Mouse (Mus musculus): Measurements from ENCODE around the gene Dync1i2. TPM values are rescaled to one million over a fixed set of nuclear protein-coding genes. Genes with fewer than 3 reads are reported as not detected.

Dync1i2 gene
- polyA plus RNA-seq, 1 experiment from 2014 or later = 161 TPM

DNA sequence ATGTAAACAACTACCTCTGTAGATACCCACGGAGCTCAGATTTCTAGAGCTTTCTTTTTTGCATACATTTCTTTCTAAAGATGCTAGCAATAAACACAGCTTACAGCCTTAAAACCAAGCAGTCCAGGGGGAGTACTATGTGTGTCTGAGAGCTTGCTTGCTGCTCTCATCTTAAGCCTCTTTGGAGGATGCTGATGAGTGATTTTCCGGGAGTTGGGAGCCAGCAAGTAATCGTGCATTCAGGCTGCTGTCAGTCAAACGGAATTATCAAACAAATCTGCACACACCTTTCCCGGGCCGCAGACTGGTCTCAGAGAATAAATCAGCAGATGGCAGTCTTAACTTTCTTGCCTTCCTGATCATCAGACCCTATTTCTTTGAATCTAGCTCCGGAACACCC lies 83.0 kb downstream of the Dync1i2 start:
- H3K9ac ChIP-seq (ENCODE audit: low read length) = no peak overlapping the region
- no peaks in the 10 kb centered on the region; the same call in 1 of the 2 replicates for H3K4me1 ChIP-seq (replicated peaks; ENCODE audit: control insufficient read depth, insufficient read depth, low read length)
- WGBS = 19% methylated on average over 7 of the region's 7 CpGs

GRCm38 (mm10) chr2:71295844-71296243 lies 84.3 kb downstream of the Dync1i2 start:
- no peaks in the 10 kb centered on the region for H3K27me3 ChIP-seq (ENCODE audit: control insufficient read depth, insufficient read depth, low read length)
- WGBS = 67% methylated on average over 12 of the region's 12 CpGs
- DNase-seq (ENCODE audit: low spot score) = no peak

More for the DNA sequence above, 83.0 kb downstream of the Dync1i2 start:
- no peak for ATAC-seq (replicated peaks; ENCODE audit: low FRiP score)
- no peak for DNase-seq (ENCODE audit: low spot score)
- Histone ChIP-seq H3K4me2 (ENCODE audit: low read depth, low read length, severe bottlenecking) (no peak overlapping the region), H3K27me3 (ENCODE audit: control insufficient read depth, insufficient read depth, low read length) (no peaks in the 10 kb centered on the region), H3K4me3 (ENCODE audit: low read depth, low read length) (no peak overlapping the region), H3K27ac (ENCODE audit: low read depth, low read length) (no peak overlapping the region), H3K36me3 (ENCODE audit: control insufficient read depth, insufficient read depth, low read length) (no peaks in the 10 kb centered on the region; the same call in 1 of the 2 replicates), H3K9me3 (ENCODE audit: control insufficient read depth, low read length) (no peaks in the 10 kb centered on the region)

GRCm38 (mm10) chr2:71297501-71297900 lies 86.0 kb downstream of the Dync1i2 start:
- ATAC-seq (replicated peaks; ENCODE audit: low FRiP score) = no peak
- no peaks in the 10 kb centered on the region for H3K4me1 ChIP-seq (replicated peaks; ENCODE audit: control insufficient read depth, insufficient read depth, low read length)

More at GRCm38 (mm10) chr2:71295844-71296243, 84.3 kb downstream of the Dync1i2 start:
- Histone ChIP-seq H3K4me1 (replicated peaks; ENCODE audit: control insufficient read depth, insufficient read depth, low read length) (no peaks in the 10 kb centered on the region), H3K27ac (ENCODE audit: low read depth, low read length) (no peak overlapping the region), H3K4me3 (ENCODE audit: low read depth, low read length) (no peak overlapping the region), H3K4me2 (ENCODE audit: low read depth, low read length, severe bottlenecking) (no peak overlapping the region), H3K9ac (ENCODE audit: low read length) (no peak overlapping the region), H3K9me3 (ENCODE audit: control insufficient read depth, low read length) (no peaks in the 10 kb centered on the region), H3K36me3 (ENCODE audit: control insufficient read depth, insufficient read depth, low read length) (no peaks in the 10 kb centered on the region)
- no peak for ATAC-seq (replicated peaks; ENCODE audit: low FRiP score)

DNA sequence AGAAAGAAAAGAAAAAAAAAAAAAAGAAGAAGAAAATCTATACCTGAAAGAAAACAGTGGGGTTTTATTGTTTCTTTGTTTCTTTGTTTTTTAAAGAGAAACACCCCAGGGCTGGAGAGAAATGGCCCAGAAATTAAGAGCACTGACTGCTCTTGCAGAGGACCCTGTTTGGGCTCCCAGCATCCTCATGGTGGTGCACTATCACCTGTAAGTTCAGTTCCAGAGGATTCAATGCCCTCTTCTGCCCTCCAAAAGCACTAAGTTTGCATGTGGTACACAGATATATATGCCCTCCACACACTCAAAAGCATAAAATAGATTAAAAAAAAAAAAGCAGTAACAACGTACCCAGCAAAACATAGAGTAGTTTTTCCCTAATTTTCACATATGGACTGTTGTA lies 87.2 kb downstream of the Dync1i2 start:
- H3K4me1 ChIP-seq (replicated peaks; ENCODE audit: control insufficient read depth, insufficient read depth, low read length) = peaks cover 4% of the 10 kb centered on the region; the same call in 1 of the 2 replicates
- no peak for ATAC-seq (replicated peaks; ENCODE audit: low FRiP score)
- H3K9me3 ChIP-seq (ENCODE audit: control insufficient read depth, low read length) = no peaks in the 10 kb centered on the region
- H3K4me3 ChIP-seq (ENCODE audit: low read depth, low read length) = no peak overlapping the region
- no peaks in the 10 kb centered on the region for H3K27me3 ChIP-seq (ENCODE audit: control insufficient read depth, insufficient read depth, low read length)
- WGBS = 92% methylated on average over 1 of the region's 1 CpGs
- H3K4me2 ChIP-seq (ENCODE audit: low read depth, low read length, severe bottlenecking) = no peak overlapping the region
- DNase-seq (ENCODE audit: low spot score) = no peak
- H3K27ac ChIP-seq (ENCODE audit: low read depth, low read length) = no peak overlapping the region
- no peak overlapping the region for H3K9ac ChIP-seq (ENCODE audit: low read length)
- H3K36me3 ChIP-seq (ENCODE audit: control insufficient read depth, insufficient read depth, low read length) = no peaks in the 10 kb centered on the region

More at GRCm38 (mm10) chr2:71297501-71297900, 86.0 kb downstream of the Dync1i2 start:
- no peak overlapping the region for H3K4me2 ChIP-seq (ENCODE audit: low read depth, low read length, severe bottlenecking)
- no peak overlapping the region for H3K4me3 ChIP-seq (ENCODE audit: low read depth, low read length)
- no peaks in the 10 kb centered on the region for H3K9me3 ChIP-seq (ENCODE audit: control insufficient read depth, low read length)
- H3K36me3 ChIP-seq (ENCODE audit: control insufficient read depth, insufficient read depth, low read length) = no peaks in the 10 kb centered on the region
- H3K27me3 ChIP-seq (ENCODE audit: control insufficient read depth, insufficient read depth, low read length) = no peaks in the 10 kb centered on the region
- no peak for DNase-seq (ENCODE audit: low spot score)
- no peak overlapping the region for H3K27ac ChIP-seq (ENCODE audit: low read depth, low read length)
- no peak overlapping the region for H3K9ac ChIP-seq (ENCODE audit: low read length)
- WGBS = 84% methylated on average over 1 of the region's 1 CpGs

GRCm38 (mm10) chr2:71302156-71302663 lies 90.7 kb downstream of the Dync1i2 start:
- H3K36me3 ChIP-seq (ENCODE audit: control insufficient read depth, insufficient read depth, low read length) = no peaks in the 10 kb centered on the region
- no peak overlapping the region for H3K4me2 ChIP-seq (ENCODE audit: low read depth, low read length, severe bottlenecking)
- no peak overlapping the region for H3K4me3 ChIP-seq (ENCODE audit: low read depth, low read length)
- H3K27ac ChIP-seq (ENCODE audit: low read depth, low read length) = no peak overlapping the region
- H3K4me1 ChIP-seq (replicated peaks; ENCODE audit: control insufficient read depth, insufficient read depth, low read length) = peaks cover 4% of the 10 kb centered on the region; the same call in 1 of the 2 replicates
- no peaks in the 10 kb centered on the region for H3K27me3 ChIP-seq (ENCODE audit: control insufficient read depth, insufficient read depth, low read length)
- 78% methylated on average over 3 of the region's 3 CpGs for WGBS
- DNase-seq (ENCODE audit: low spot score) (no peak), ATAC-seq (replicated peaks; ENCODE audit: low FRiP score) (no peak)
- no peak overlapping the region for H3K9ac ChIP-seq (ENCODE audit: low read length)
- H3K9me3 ChIP-seq (ENCODE audit: control insufficient read depth, low read length) = no peaks in the 10 kb centered on the region

- H3K4me3 ChIP-seq (ENCODE audit: low read depth, low read length) = no peak overlapping the region
These were observed 91.7 kb downstream of the Dync1i2 start for GRCm38 (mm10) chr2:71303221-71303620.

DNA sequence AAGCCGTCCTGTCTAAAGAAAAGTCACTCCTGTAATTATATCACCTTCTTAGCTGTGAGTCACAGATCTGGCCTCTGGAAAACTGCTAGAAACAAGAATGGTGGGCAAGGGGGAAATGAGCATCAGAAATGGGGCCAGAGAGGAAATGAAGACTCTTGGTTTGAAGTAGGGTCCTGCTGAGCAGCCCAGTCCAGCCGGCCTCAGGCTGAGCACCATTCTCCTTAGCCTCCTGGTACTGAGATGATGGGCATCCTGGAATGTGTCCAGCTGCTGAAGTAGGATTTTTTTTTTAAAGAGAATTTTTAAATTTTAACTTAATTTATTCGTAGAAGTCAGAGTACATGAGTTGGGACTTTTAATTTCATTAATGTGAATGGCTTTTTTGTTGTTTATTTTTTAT lies 93.3 kb downstream of the Dync1i2 start:
- Histone ChIP-seq H3K4me3 (ENCODE audit: low read depth, low read length) (no peak overlapping the region), H3K9me3 (ENCODE audit: control insufficient read depth, low read length) (no peaks in the 10 kb centered on the region), H3K27me3 (ENCODE audit: control insufficient read depth, insufficient read depth, low read length) (no peaks in the 10 kb centered on the region), H3K4me1 (replicated peaks; ENCODE audit: control insufficient read depth, insufficient read depth, low read length) (peaks cover 4% of the 10 kb centered on the region; the same call in 1 of the 2 replicates), H3K36me3 (ENCODE audit: control insufficient read depth, insufficient read depth, low read length) (no peaks in the 10 kb centered on the region), H3K9ac (ENCODE audit: low read length) (no peak overlapping the region), H3K27ac (ENCODE audit: low read depth, low read length) (no peak overlapping the region), H3K4me2 (ENCODE audit: low read depth, low read length, severe bottlenecking) (no peak overlapping the region)
- no peak for ATAC-seq (replicated peaks; ENCODE audit: low FRiP score)
- no peak for DNase-seq (ENCODE audit: low spot score)
- WGBS = 54% methylated on average over 3 of the region's 3 CpGs

More at GRCm38 (mm10) chr2:71303221-71303620, 91.7 kb downstream of the Dync1i2 start:
- Histone ChIP-seq H3K27me3 (ENCODE audit: control insufficient read depth, insufficient read depth, low read length) (no peaks in the 10 kb centered on the region), H3K9ac (ENCODE audit: low read length) (no peak overlapping the region), H3K4me2 (ENCODE audit: low read depth, low read length, severe bottlenecking) (no peak overlapping the region), H3K36me3 (ENCODE audit: control insufficient read depth, insufficient read depth, low read length) (no peaks in the 10 kb centered on the region), H3K27ac (ENCODE audit: low read depth, low read length) (no peak overlapping the region), H3K4me1 (replicated peaks; ENCODE audit: control insufficient read depth, insufficient read depth, low read length) (peaks cover 4% of the 10 kb centered on the region; the same call in 1 of the 2 replicates), H3K9me3 (ENCODE audit: control insufficient read depth, low read length) (no peaks in the 10 kb centered on the region)
- DNase-seq (ENCODE audit: low spot score) = no peak
- no peak for ATAC-seq (replicated peaks; ENCODE audit: low FRiP score)

GRCm38 (mm10) chr2:71306357-71306756 lies 94.9 kb downstream of the Dync1i2 start:
- Histone ChIP-seq H3K4me1 (replicated peaks; ENCODE audit: control insufficient read depth, insufficient read depth, low read length) (peaks cover 4% of the 10 kb centered on the region; the same call in 1 of the 2 replicates), H3K4me2 (ENCODE audit: low read depth, low read length, severe bottlenecking) (no peak overlapping the region), H3K9ac (ENCODE audit: low read length) (no peak overlapping the region), H3K27ac (ENCODE audit: low read depth, low read length) (no peak overlapping the region), H3K4me3 (ENCODE audit: low read depth, low read length) (no peak overlapping the region), H3K9me3 (ENCODE audit: control insufficient read depth, low read length) (no peaks in the 10 kb centered on the region), H3K27me3 (ENCODE audit: control insufficient read depth, insufficient read depth, low read length) (no peaks in the 10 kb centered on the region), H3K36me3 (ENCODE audit: control insufficient read depth, insufficient read depth, low read length) (no peaks in the 10 kb centered on the region)
- no peak for DNase-seq (ENCODE audit: low spot score)
- ATAC-seq (replicated peaks; ENCODE audit: low FRiP score) = no peak

DNA sequence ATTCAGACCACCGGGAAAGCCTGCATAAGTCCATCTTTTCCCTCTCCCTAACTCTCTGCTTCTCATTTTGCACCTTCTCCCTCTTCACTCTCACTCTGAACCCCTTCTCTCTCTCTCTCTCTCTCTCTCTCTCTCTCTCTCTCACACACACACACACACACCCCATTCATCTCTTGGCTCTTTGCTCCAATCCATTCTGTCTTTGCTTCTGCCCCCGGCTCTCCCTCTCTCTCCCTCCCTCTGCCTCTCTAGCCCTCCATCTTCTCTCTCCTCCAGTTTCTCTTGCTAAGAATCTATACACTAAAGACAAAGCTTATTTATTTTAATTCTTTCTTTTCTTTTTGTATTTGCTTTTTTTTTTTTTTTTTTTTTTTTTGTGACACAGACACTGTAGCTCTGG lies 98.2 kb downstream of the Dync1i2 start:
- no peak overlapping the region for H3K27ac ChIP-seq (ENCODE audit: low read depth, low read length)
- DNase-seq (ENCODE audit: low spot score) = no peak

More for the DNA sequence above, 98.2 kb downstream of the Dync1i2 start:
- Histone ChIP-seq H3K36me3 (ENCODE audit: control insufficient read depth, insufficient read depth, low read length) (no peaks in the 10 kb centered on the region; the same call in 1 of the 2 replicates), H3K9ac (ENCODE audit: low read length) (no peak overlapping the region), H3K27me3 (ENCODE audit: control insufficient read depth, insufficient read depth, low read length) (no peaks in the 10 kb centered on the region), H3K4me3 (ENCODE audit: low read depth, low read length) (no peak overlapping the region), H3K4me1 (replicated peaks; ENCODE audit: control insufficient read depth, insufficient read depth, low read length) (no peaks in the 10 kb centered on the region), H3K9me3 (ENCODE audit: control insufficient read depth, low read length) (no peaks in the 10 kb centered on the region), H3K4me2 (ENCODE audit: low read depth, low read length, severe bottlenecking) (no peak overlapping the region)
- ATAC-seq (replicated peaks; ENCODE audit: low FRiP score) = no peak
- WGBS = 60% methylated on average over 2 of the region's 2 CpGs
